Mouse (Mus musculus) bone marrow, adult 2 months (tissue): ENCODE results near the gene Ube2n.

Source experiments
- CTCF ChIP-seq: fragments of 200-500 bp; IDR thresholded peaks from 2 replicates; pipeline ENCODE4 v1.5.1; 2011; ENCODE audit warnings: low read length, control low read depth; ENCODE audit not compliant: control insufficient read depth, insufficient read depth
- POLR2A ChIP-seq: fragments of 200-500 bp; IDR thresholded peaks from 2 replicates; pipeline ENCODE4 v1.6.1; 2011; ENCODE audit warnings: low read depth, mild to moderate bottlenecking, control low read depth, low read length, borderline replicate concordance; ENCODE audit not compliant: control insufficient read depth

DNA sequence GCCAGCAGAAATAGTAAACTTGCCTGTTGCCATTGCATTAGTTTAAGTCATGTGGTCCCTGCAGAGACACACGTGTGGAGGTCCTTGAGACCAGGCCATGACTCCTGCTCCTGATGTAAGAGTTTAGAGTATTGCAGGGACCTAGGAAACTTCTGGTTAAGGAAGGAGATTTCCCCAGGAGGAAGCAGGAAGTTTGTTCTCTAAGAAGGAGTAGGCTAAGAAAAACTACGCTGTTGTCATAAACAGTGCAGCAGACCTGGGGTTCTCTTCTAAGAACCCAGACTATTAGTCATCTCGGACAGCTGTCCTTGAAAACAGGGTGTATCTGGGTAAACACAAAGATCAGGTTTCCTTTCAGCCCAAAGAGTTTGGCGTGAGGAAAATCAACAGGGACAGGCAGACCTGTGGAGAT is 49.5 kb upstream of the Ube2n start:
- TF ChIP-seq CTCF (no peak), POLR2A (no peak)
